Mouse (Mus musculus): Measurements from ENCODE around the gene Bcor. TPM values are rescaled to one million over a fixed set of nuclear protein-coding genes. Genes with fewer than 3 reads are reported as not detected.

Bcor gene
- polyA plus RNA-seq, 1 experiment: 12.1 TPM

DNA sequence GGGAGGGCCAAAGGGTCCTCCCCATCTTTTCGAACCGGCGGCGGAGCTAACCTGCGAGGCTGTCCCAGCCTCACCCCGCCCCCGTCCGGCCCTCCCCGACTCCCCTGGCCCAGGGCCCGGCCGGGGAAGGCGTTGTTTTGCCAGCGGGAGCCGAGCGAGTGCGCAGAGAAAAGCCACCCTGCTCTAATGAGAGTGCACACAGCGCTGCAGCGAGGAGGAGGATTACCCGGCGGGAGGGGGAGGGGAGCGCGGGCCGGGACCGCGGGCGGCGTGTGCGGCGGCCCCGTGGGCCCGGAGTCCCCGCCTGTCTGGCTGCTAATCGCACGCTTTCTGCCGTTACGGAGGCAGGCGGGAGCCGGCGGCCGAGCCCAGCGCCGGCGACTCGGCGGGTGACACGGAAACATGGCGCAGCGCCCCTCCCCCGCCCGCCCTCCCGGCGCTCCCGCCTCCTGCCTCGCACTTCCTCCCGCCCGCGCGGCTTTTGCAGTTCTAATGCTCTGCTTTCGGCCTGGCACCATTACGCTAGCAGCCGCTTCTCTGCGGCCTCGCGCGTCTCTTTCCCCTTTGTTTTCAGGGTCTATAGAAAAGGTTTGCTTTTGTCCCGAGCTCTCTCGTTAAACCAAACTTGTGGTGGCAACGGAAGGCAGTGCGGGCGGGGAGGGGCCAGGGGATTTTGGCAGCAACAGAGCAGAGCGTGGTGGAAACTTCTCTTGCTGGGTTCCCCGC lies 71.7 kb downstream of the Bcor start:
- no peaks in the 10 kb centered on the region for H3K27me3 ChIP-seq (ENCODE audit: control insufficient read depth, insufficient read depth, insufficient read length)
- no peaks in the 10 kb centered on the region for H3K79me2 ChIP-seq (ENCODE audit: control insufficient read depth, insufficient read depth)
- peak overlapping the region; percentile 77 for H3K4me2 ChIP-seq (ENCODE audit: low read depth)
- no peaks in the 10 kb centered on the region for H3K36me3 ChIP-seq (ENCODE audit: control insufficient read depth, insufficient read depth)
- peak overlapping the region; percentile 28 for H3K4me3 ChIP-seq
- H3ac ChIP-seq (ENCODE audit: control insufficient read depth, insufficient read length): peak overlapping the region; percentile 31
- TF ChIP-seq MAX (IDR thresholded peaks at IDR 0.05; ENCODE audit: low read depth): no peak
- TF ChIP-seq POLR2AphosphoS2 (IDR thresholded peaks at IDR 0.05; ENCODE audit: insufficient read length, low read depth): peak; percentile 59
- peak; percentile 29 for TF ChIP-seq POLR2A (IDR thresholded peaks at IDR 0.05; ENCODE audit: insufficient read length, low read depth)

DNA sequence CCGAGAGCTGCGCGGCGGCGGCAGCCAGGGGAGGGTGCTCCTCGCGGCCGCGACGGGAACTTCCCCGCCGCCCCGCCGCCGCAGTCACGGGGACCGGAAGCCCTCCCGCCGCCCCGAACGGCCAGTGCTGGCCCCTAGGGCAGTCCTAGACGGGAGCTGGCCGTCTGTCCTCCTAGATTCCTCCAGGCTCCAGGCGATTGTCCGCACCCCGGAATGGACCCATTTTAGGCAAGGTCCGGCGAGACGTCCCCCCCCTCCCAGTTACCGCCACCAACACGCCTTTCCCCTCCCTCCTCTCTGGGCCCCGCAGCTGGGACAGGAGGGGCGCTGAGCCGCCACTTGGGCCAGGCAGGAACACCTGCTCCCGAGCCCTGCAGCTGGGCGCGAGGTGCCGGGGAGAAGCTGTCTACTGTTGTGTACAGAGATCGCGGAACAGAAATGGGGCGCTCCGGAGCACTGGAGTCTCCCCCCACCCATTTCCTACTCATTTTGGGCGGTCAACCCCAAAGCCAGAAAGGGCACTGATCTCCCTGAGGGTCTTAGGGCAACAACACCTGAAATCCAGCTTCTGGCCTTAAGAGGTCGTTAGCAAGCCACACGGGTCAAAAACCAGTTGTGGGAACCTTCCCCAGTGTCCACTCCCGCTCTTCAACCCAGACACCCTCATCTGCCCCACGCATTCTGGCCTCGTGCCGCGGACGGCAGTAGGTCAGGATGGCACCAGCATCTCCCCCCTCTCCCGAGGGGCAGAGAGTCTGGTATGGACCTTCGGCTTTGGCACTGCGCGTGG lies 72.4 kb downstream of the Bcor start:
- Histone ChIP-seq H3ac (ENCODE audit: control insufficient read depth, insufficient read length) (peak overlapping the region; percentile 31), H3K36me3 (ENCODE audit: control insufficient read depth, insufficient read depth) (no peaks in the 10 kb centered on the region), H3K4me3 (peak overlapping the region; percentile 28), H3K27me3 (ENCODE audit: control insufficient read depth, insufficient read depth, insufficient read length) (no peaks in the 10 kb centered on the region), H3K79me2 (ENCODE audit: control insufficient read depth, insufficient read depth) (no peaks in the 10 kb centered on the region), H3K4me2 (ENCODE audit: low read depth) (peak overlapping the region; percentile 77)
- TF ChIP-seq MYOD1 (IDR thresholded peaks at IDR 0.05; ENCODE audit: control insufficient read depth in 1 of 3, insufficient read length in 2 of 3, low read depth in 2 of 3) (peak in 2 of 3 experiments; percentile 26 to 53), MYOG (IDR thresholded peaks at IDR 0.05; ENCODE audit: control insufficient read depth in 1 of 3, insufficient read depth in 1 of 3, insufficient read length in 2 of 3, low read depth in 2 of 3) (peak in 2 of 3 experiments; percentile 39 to 67), CEBPB (IDR thresholded peaks at IDR 0.05; ENCODE audit: insufficient read depth, poor library complexity, severe bottlenecking) (no peak), POLR2AphosphoS2 (IDR thresholded peaks at IDR 0.05; ENCODE audit: insufficient read length, low read depth) (peak; percentile 40), E2F4 (IDR thresholded peaks at IDR 0.05; ENCODE audit: insufficient read depth) (no peak), TCF3 (IDR thresholded peaks at IDR 0.05; ENCODE audit: insufficient read length, low read depth) (no peak), MAX (IDR thresholded peaks at IDR 0.05; ENCODE audit: low read depth) (no peak), USF1 (IDR thresholded peaks at IDR 0.05; ENCODE audit: low read depth) (no peak), TCF12 (IDR thresholded peaks at IDR 0.05; ENCODE audit: insufficient read depth, poor library complexity, severe bottlenecking) (no peak), REST (IDR thresholded peaks at IDR 0.05; ENCODE audit: insufficient read depth, insufficient read length) (no peak), SRF (IDR thresholded peaks at IDR 0.05; ENCODE audit: control insufficient read depth, insufficient read length, low read depth) (peak; percentile 67), POLR2A (IDR thresholded peaks at IDR 0.05; ENCODE audit: insufficient read length, low read depth) (peak; percentile 33)

DNA sequence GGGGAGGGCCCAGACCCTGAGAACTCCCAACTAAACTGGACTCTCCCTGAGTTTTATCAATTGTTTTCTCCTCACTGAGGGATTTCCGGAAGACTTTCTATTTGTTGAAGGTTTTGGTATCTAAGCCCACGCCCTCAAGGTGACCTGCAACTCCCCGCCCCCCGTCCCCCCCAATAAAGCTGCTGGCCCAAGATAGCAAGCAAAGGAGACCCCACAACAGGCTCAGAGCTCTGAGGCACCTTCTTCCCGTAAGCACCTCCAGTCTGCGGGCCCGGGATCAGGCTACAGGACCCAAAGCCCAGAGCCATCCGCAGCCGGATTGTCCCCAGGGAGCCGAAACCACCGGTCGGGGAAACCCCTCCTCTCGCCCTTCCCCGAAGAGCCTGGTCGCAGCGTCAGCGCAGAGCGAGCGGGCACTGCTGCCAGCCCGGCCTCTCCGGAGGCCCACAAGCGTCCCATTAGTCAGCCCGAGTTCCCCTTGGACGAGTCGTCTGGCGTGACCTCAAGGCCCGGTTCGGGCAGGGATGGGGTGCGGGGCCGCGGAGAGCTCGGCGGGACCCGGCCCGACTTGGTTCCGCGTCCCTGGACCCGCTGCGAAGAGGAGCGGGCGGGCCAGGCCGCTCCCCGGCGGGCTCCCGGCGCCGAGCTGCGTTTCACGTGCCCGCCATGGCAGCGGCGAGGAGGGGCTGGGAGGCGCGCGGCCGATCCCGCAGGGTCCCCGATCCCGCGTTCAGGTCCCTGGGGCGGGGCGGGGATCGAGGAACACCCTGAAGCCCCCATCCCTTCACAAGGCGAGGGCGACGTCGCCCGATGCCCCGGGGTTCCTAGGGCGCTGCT lies 73.3 kb downstream of the Bcor start:
- no peaks in the 10 kb centered on the region for H3K27me3 ChIP-seq (ENCODE audit: control insufficient read depth, insufficient read depth, insufficient read length)

DNA sequence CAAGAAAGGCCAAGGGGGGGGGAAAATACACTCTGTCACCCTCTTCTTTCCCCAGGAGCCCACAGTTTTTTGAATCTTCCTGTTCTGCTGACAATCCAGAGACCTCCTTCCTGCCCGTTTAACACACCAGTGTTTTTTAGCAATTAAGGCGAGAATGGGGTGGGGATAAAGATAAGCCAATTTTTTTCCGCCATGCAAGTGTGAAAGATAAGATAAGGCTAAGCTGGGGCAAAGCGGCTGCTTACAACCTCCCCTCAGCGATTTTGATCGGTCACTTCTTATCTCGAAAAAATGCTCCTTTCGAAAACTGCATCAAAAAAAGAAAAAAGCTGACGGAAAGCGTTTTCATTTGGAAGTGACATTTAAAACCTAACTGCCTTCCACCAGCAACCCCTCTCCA lies 74.2 kb downstream of the Bcor start:
- Histone ChIP-seq H3ac (ENCODE audit: control insufficient read depth, insufficient read length) (no peak overlapping the region), H3K79me2 (ENCODE audit: control insufficient read depth, insufficient read depth) (no peaks in the 10 kb centered on the region), H3K36me3 (ENCODE audit: control insufficient read depth, insufficient read depth) (no peaks in the 10 kb centered on the region), H3K27me3 (ENCODE audit: control insufficient read depth, insufficient read depth, insufficient read length) (no peaks in the 10 kb centered on the region), H3K4me2 (ENCODE audit: low read depth) (no peak overlapping the region), H3K4me3 (no peak overlapping the region)
- no peak for TF ChIP-seq TCF12 (IDR thresholded peaks at IDR 0.05; ENCODE audit: insufficient read depth, poor library complexity, severe bottlenecking)
- TF ChIP-seq POLR2AphosphoS2 (IDR thresholded peaks at IDR 0.05; ENCODE audit: insufficient read length, low read depth): no peak
- no peak for TF ChIP-seq MYOG (IDR thresholded peaks at IDR 0.05; ENCODE audit: control insufficient read depth in 1 of 3, insufficient read depth in 1 of 3, insufficient read length in 2 of 3, low read depth in 2 of 3)
- no peak for TF ChIP-seq REST (IDR thresholded peaks at IDR 0.05; ENCODE audit: insufficient read depth, insufficient read length)
- TF ChIP-seq MAX (IDR thresholded peaks at IDR 0.05; ENCODE audit: low read depth): no peak
- no peak for TF ChIP-seq TCF3 (IDR thresholded peaks at IDR 0.05; ENCODE audit: insufficient read length, low read depth)
- no peak for TF ChIP-seq MYOD1 (IDR thresholded peaks at IDR 0.05; ENCODE audit: control insufficient read depth in 1 of 3, insufficient read length in 2 of 3, low read depth in 2 of 3)
- TF ChIP-seq CEBPB (IDR thresholded peaks at IDR 0.05; ENCODE audit: insufficient read depth, poor library complexity, severe bottlenecking): no peak
- TF ChIP-seq USF1 (IDR thresholded peaks at IDR 0.05; ENCODE audit: low read depth): no peak
- no peak for TF ChIP-seq POLR2A (IDR thresholded peaks at IDR 0.05; ENCODE audit: insufficient read length, low read depth)
- no peak for TF ChIP-seq E2F4 (IDR thresholded peaks at IDR 0.05; ENCODE audit: insufficient read depth)

More for the DNA sequence above, 73.3 kb downstream of the Bcor start:
- Histone ChIP-seq H3K4me3 (peak overlapping the region; percentile 28), H3K79me2 (ENCODE audit: control insufficient read depth, insufficient read depth) (no peaks in the 10 kb centered on the region), H3K36me3 (ENCODE audit: control insufficient read depth, insufficient read depth) (no peaks in the 10 kb centered on the region), H3ac (ENCODE audit: control insufficient read depth, insufficient read length) (peak overlapping the region; percentile 31), H3K4me2 (ENCODE audit: low read depth) (peak overlapping the region; percentile 52)
- no peak for TF ChIP-seq CEBPB (IDR thresholded peaks at IDR 0.05; ENCODE audit: insufficient read depth, poor library complexity, severe bottlenecking)
- TF ChIP-seq MYOG (IDR thresholded peaks at IDR 0.05; ENCODE audit: control insufficient read depth in 1 of 3, insufficient read depth in 1 of 3, insufficient read length in 2 of 3, low read depth in 2 of 3): no peak
- TF ChIP-seq POLR2AphosphoS2 (IDR thresholded peaks at IDR 0.05; ENCODE audit: insufficient read length, low read depth): no peak
- TF ChIP-seq USF1 (IDR thresholded peaks at IDR 0.05; ENCODE audit: low read depth): no peak
- TF ChIP-seq MYOD1 (IDR thresholded peaks at IDR 0.05; ENCODE audit: control insufficient read depth in 1 of 3, insufficient read length in 2 of 3, low read depth in 2 of 3): no peak
- TF ChIP-seq TCF12 (IDR thresholded peaks at IDR 0.05; ENCODE audit: insufficient read depth, poor library complexity, severe bottlenecking): no peak
- TF ChIP-seq POLR2A (IDR thresholded peaks at IDR 0.05; ENCODE audit: insufficient read length, low read depth): no peak
- no peak for TF ChIP-seq MAX (IDR thresholded peaks at IDR 0.05; ENCODE audit: low read depth)
- TF ChIP-seq REST (IDR thresholded peaks at IDR 0.05; ENCODE audit: insufficient read depth, insufficient read length): no peak
- no peak for TF ChIP-seq SRF (IDR thresholded peaks at IDR 0.05; ENCODE audit: control insufficient read depth, insufficient read length, low read depth)
- TF ChIP-seq E2F4 (IDR thresholded peaks at IDR 0.05; ENCODE audit: insufficient read depth): no peak

All from myocyte (in vitro differentiated cells).